ENCODE assay signal across 8 mouse cellular contexts in genomic region chr2:58357068-58357413, GRCm38 (mm10). TPM values are rescaled to one million over a fixed set of nuclear protein-coding genes. Genes with fewer than 3 reads are reported as not detected.
DNase-seq lines count a peak whose midpoint lies in the region; ATAC-seq and TF ChIP-seq lines count a peak whose summit lies in the region.

No protein-coding gene starts in this region.

- peak overlapping the region; percentile 66 for H3K4me3 ChIP-seq in lung, embryonic 16.5 days (ENCODE audit: low read length)
- peak overlapping the region; percentile 56 for H3K4me3 ChIP-seq in forebrain, embryonic 13.5 days
- H3K4me3 ChIP-seq in limb, embryonic 15.5 days: peak overlapping the region; percentile 52
- peak overlapping the region; percentile 69 for H3K4me3 ChIP-seq in olfactory bulb, adult 2 months (ENCODE audit: insufficient read depth, low read depth, low read length)

- H3K4me2 ChIP-seq in lung, embryonic 16.5 days (ENCODE audit: low read depth, low read length): peak overlapping the region; percentile 99
- H3K4me2 ChIP-seq in forebrain, embryonic 13.5 days: peak overlapping the region; percentile 99
- H3K4me2 ChIP-seq in limb, embryonic 15.5 days: peak overlapping the region; percentile 100

- WGBS in lung, embryonic 16.5 days: under 1% methylated on average over 7 of the region's 7 CpGs
- WGBS in forebrain, embryonic 13.5 days: 0% methylated on average over 7 of the region's 7 CpGs
- 0% methylated on average over 7 of the region's 7 CpGs for WGBS in limb, embryonic 15.5 days
- WGBS in olfactory bulb, adult 2 months: 1% methylated on average over 7 of the region's 7 CpGs

- peaks cover 8% of the 10 kb centered on the region; the same call in 1 of the 2 replicates for H3K27me3 ChIP-seq in lung, embryonic 16.5 days (ENCODE audit: control insufficient read depth, insufficient read depth, low read depth, low read length)
- peaks cover 16% of the 10 kb centered on the region; the same call in 1 of the 2 replicates for H3K27me3 ChIP-seq in forebrain, embryonic 13.5 days
- H3K27me3 ChIP-seq in limb, embryonic 15.5 days: peaks cover 25% of the 10 kb centered on the region

- no peaks in the 10 kb centered on the region for H3K36me3 ChIP-seq in lung, embryonic 16.5 days (ENCODE audit: control insufficient read depth, insufficient read depth, low read length)
- H3K36me3 ChIP-seq in forebrain, embryonic 13.5 days (ENCODE audit: poor library complexity, severe bottlenecking): no peaks in the 10 kb centered on the region
- H3K36me3 ChIP-seq in limb, embryonic 15.5 days: no peaks in the 10 kb centered on the region

- no peak overlapping the region for H3K27ac ChIP-seq in lung, embryonic 16.5 days (ENCODE audit: low read length)
- no peak overlapping the region for H3K27ac ChIP-seq in forebrain, embryonic 13.5 days
- H3K27ac ChIP-seq in limb, embryonic 15.5 days: no peak overlapping the region
- peak overlapping the region; percentile 11; the same call in 1 of the 2 replicates for H3K27ac ChIP-seq in olfactory bulb, adult 2 months (ENCODE audit: insufficient read depth, low read depth, low read length)

- H3K9me3 ChIP-seq in lung, embryonic 16.5 days (ENCODE audit: control insufficient read depth, low read length): no peaks in the 10 kb centered on the region
- H3K9me3 ChIP-seq in forebrain, embryonic 13.5 days (replicated peaks): no peaks in the 10 kb centered on the region
- no peaks in the 10 kb centered on the region for H3K9me3 ChIP-seq in limb, embryonic 15.5 days

- H3K4me1 ChIP-seq in lung, embryonic 16.5 days (replicated peaks; ENCODE audit: control insufficient read depth, insufficient read depth, low read length): peaks cover 2% of the 10 kb centered on the region; the same call in 1 of the 2 replicates
- peaks cover 11% of the 10 kb centered on the region for H3K4me1 ChIP-seq in forebrain, embryonic 13.5 days
- H3K4me1 ChIP-seq in limb, embryonic 15.5 days: peaks cover 15% of the 10 kb centered on the region
- peaks cover 10% of the 10 kb centered on the region for H3K4me1 ChIP-seq in olfactory bulb, adult 2 months (ENCODE audit: control insufficient read depth, insufficient read depth, low read length)

- no peak for TF ChIP-seq POLR2A in olfactory bulb, adult 2 months (IDR thresholded peaks at IDR 0.05; ENCODE audit: insufficient read depth, low read depth, low read length)

- H3K9ac ChIP-seq in lung, embryonic 16.5 days (ENCODE audit: low read length): peak overlapping the region; percentile 64
- H3K9ac ChIP-seq in forebrain, embryonic 13.5 days: peak overlapping the region; percentile 68; the same call in 1 of the 2 replicates
- H3K9ac ChIP-seq in limb, embryonic 15.5 days: peak overlapping the region; percentile 26; the same call in 1 of the 2 replicates

- peak; percentile 50 for ATAC-seq in lung, embryonic 16.5 days (ENCODE audit: low read depth)
- peak; percentile 74 for ATAC-seq in forebrain, embryonic 13.5 days
- ATAC-seq in limb, embryonic 15.5 days (ENCODE audit: insufficient number of reproducible peaks, low FRiP score, low TSS enrichment, low read depth): no peak
- ATAC-seq in erythroid progenitor cell, adult 5-6 weeks (replicated peaks; ENCODE audit: low FRiP score, poor library complexity, severe bottlenecking): no peak

- no peak for TF ChIP-seq CTCF in olfactory bulb, adult 2 months (IDR thresholded peaks at IDR 0.05; ENCODE audit: insufficient read depth, low read depth, low read length)

- peak; percentile 15 for DNase-seq in cerebellum, adult 11 months
- DNase-seq in cerebellum, postnatal 4 days (ENCODE audit: low spot score in 2 of 2): no peak
- DNase-seq in lung, postnatal 36 days: no peak

RNA-seq across cellular contexts. Expression of gene Acvr1c, which starts 0.7 kb away (rescaled TPM):
- polyA plus RNA-seq in lung, embryonic 16.5 days (2015; fragmentation: Nextera tagmentation; extraction: Ambion mirVana): 0.85 and 1.4 TPM in 2 replicates
- polyA plus RNA-seq in forebrain, embryonic 13.5 days (2015; fragmentation: Nextera tagmentation; extraction: Ambion mirVana): 0.57 and 0.88 TPM in 2 replicates
- polyA plus RNA-seq in limb, embryonic 15.5 days (2015; fragmentation: Nextera tagmentation; extraction: Ambion mirVana): 0.05 and 0.17 TPM in 2 replicates
- not detected in 2 replicates for polyA plus RNA-seq in olfactory bulb, adult 2 months (2012; ENCODE audit: insufficient read depth, insufficient read length, low replicate concordance, missing spikeins)
- not detected in 2 replicates for total RNA-seq in erythroid progenitor cell, adult 5-6 weeks (2015; ENCODE audit: low replicate concordance)
- total RNA-seq in erythroid progenitor cell, adult 5-6 weeks (2017; ENCODE audit: low replicate concordance): not detected in 2 replicates

Comparison
In these comparisons a context has a peak if more than half of its experiments do, and no peak if none do; other contexts are left out.
1. ATAC-seq: peak in lung, embryonic 16.5 days (single experiment) and forebrain, embryonic 13.5 days (single experiment); none in limb, embryonic 15.5 days (single experiment) and erythroid progenitor cell, adult 5-6 weeks (single experiment).
2. Peak in every context shown above with its lines, with median percentiles within 50 percentile points of each other: H3K4me2 ChIP-seq, H3K4me3 ChIP-seq and H3K9ac ChIP-seq.